Mouse (Mus musculus) splenic B cell, adult 2 months (primary cell): ENCODE measurements around the gene Sco2.

Experiments
- DNase-seq: peaks from one replicate; pipeline ENCODE4 v3.0.0-alpha.2; 2011; ENCODE audit warnings: low read depth, low spot score
- H3K27me3 ChIP-seq: 2 replicates; pipeline ENCODE4 v1.6.1; 2012; ENCODE audit warnings: mild to moderate bottlenecking, low read length, moderate library complexity, mixed read lengths; ENCODE audit not compliant: control insufficient read depth, poor library complexity, insufficient read depth, severe bottlenecking
- H3K36me3 ChIP-seq: 2 replicates; pipeline ENCODE4 v1.6.1; 2012; ENCODE audit warnings: mild to moderate bottlenecking, low read length, moderate library complexity, mixed read lengths; ENCODE audit not compliant: control insufficient read depth, poor library complexity, insufficient read depth, severe bottlenecking

Gene Sco2

DNA sequence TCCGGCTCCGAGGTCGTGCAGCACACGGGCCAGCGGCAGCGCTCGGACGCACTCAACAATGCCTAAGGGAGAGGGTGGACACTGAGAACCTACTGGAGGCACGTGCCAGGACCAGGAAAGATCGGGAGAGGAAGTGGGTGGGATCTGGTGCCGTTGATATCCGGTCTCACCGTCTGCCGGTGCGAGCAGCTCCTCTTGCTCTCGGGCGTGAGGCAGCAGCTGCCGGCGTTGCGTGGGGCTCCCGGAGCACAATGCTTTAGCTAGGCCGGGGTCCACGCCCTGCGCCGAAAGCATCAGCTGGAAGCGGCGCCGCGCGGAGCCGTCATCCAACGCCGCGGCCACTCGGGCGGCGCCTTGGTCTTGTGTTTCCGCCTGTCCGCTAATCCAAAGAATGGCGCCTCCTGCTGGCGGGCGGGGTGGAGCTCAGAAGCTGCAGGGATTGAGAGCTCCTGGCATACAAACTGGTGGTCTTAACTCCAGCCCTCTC is at the start of gene Sco2:
Sco2 (minus strand) TSS at position 85 of the 487 bp plus-strand sequence.
- no peaks in the 10 kb centered on the region for H3K27me3 ChIP-seq
- peaks cover 8% of the 10 kb centered on the region for H3K36me3 ChIP-seq
- peak; percentile 92 for DNase-seq

DNA sequence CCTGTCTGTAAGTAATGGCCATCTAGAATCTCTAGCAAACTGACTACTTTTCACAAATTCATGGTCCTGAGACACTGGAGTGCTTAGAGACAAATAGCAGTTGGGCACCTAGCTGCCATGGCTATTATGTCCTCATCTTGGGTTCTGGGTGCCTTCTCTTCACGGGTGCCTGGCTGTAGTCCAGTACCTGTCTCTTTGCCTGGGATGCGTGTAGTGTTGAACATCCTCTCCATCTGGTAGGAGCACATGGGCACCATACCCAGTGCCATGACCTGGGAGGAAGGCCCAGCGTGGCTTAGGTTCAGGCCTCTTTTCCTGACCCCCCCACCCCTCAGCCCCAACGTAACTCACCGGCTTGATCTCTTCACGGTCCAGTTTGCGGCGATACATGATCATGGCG is 48.3 kb upstream of the Sco2 start:
- peaks cover 12% of the 10 kb centered on the region for H3K36me3 ChIP-seq
- no peak for DNase-seq
- no peaks in the 10 kb centered on the region for H3K27me3 ChIP-seq

DNA sequence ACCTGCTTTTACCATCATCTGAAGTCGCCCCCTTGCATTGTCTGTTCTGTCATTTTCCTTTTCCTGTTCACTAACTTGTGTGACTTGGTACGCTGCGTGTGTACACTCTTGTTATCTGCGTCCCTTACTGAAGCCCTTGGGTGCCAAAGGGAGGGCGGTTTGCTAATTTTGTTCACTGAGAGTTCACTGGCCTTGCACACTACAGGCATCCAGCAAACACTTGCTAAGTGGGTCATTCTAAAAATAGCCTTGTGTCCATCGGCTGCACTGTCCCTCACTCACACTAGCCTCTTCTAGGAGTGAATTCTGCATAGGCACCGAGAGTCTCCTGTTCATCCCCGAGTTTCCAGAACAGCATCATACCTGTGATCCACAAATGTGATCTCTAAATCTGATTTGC is 41.6 kb upstream of the Sco2 start:
- no peaks in the 10 kb centered on the region for H3K27me3 ChIP-seq
- DNase-seq: no peak
- peaks cover 5% of the 10 kb centered on the region; the same call in 1 of the 2 replicates for H3K36me3 ChIP-seq

GRCm38 (mm10) chr15:89410118-89410517 is 36.5 kb upstream of the Sco2 start, which contains the start of gene Syce3:
Gene Syce3 (minus strand): TSS chr15:89410503.
- Histone ChIP-seq H3K27me3 (no peaks in the 10 kb centered on the region), H3K36me3 (no peaks in the 10 kb centered on the region)
- DNase-seq: no peak

DNA sequence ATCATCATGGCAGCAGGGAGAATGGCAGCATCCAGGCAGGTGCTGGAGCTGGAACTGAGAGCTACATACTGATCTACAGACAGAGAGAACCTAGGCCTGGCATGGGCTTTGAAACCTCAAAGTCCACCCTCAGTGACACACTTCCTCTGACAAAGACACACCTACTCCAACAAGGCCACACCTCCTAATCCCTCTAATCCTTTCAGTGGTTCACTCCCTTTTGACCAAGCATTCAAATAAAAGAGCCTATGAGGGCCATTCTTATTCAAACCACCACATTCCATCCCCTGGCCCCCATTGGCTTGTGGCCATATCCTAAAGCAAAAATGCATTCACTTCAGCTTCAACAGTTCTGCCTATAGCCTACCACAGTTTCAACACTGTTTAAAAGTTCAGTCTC is 33.0 kb upstream of the Sco2 start:
- no peaks in the 10 kb centered on the region for H3K36me3 ChIP-seq
- no peak for DNase-seq

DNA sequence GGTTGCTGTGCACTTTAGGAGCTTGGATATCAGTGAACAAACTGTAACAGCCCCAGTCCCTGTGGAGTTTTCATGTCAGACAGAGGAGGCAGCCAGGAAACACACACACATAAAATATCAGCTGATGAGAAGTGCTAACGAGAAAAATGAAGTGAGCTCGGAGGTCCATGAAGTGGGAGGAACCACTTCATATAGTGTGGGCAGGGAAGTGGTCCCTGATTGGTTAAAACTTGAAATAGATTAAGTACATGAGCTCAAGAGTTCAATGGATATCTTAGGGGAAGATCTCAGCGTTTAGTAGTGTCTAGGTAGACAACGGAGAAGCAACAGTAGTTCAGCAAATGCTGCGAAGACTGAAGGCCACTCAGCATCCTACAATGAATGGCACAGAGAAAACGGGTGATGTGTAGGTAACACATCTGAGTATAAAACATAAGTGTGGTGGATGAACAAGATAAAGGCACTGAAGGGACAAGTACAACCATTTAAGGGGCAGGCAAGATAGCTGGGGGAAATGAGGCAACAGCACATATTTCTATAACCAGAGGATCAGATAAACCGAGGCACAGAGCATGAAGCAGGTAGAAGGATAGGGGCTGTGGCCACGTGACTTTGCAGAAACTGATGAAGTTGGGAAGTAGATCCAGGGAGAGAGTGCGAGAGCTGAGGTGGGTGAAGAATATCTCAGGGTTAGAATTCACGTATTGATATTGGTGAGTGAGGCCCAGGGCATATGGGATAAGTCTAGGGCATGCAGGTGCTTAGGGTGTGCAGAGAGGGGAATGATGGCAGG is 31.4 kb upstream of the Sco2 start:
- no peaks in the 10 kb centered on the region for H3K36me3 ChIP-seq
- no peaks in the 10 kb centered on the region for H3K27me3 ChIP-seq
- no peak for DNase-seq

More for the DNA sequence above, 33.0 kb upstream of the Sco2 start:
- H3K27me3 ChIP-seq: no peaks in the 10 kb centered on the region

DNA sequence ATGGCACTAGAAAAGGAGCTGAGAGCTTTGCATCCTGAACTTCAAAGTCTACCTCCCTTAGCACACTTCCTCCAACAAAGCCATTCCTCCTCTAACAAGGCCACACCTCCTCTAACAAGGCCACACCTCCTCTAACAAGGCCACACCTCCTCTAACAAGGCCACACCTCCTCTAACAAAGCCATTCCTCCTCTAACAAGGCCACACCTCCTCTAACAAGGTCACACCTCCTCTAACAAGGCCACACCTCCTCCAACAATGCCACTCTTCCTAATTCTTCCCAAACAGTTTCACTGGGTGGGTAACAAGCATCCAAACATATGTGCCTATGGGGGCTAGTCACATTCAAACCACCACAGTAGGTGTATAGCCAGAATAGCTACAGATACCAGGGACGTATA is 28.8 kb upstream of the Sco2 start:
- no peak for DNase-seq
- Histone ChIP-seq H3K36me3 (no peaks in the 10 kb centered on the region), H3K27me3 (no peaks in the 10 kb centered on the region)

- no peaks in the 10 kb centered on the region for H3K27me3 ChIP-seq
- DNase-seq: no peak
- H3K36me3 ChIP-seq: no peaks in the 10 kb centered on the region
Measured at GRCm38 (mm10) chr15:89399716-89400115, 26.1 kb upstream of the Sco2 start.

DNA sequence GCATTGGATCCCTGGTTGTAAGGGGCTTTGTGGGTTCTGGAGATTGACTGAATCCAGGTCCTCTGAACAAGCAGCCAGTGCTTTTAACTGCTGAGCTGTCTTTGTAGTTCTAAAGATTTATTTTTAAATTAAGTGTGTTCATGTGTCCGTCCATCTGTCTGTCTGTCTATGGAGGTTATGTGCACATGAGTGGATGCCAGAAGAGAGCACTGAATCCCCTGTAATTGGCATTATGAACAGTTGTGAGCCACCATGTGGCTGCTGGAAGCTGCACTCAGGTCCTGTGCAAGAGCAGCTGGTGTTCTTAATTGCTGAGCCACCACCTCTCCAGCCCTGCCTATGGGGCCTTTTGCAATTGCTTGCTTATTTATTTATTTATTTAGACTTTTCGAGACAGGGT is 24.5 kb upstream of the Sco2 start:
- Histone ChIP-seq H3K27me3 (no peaks in the 10 kb centered on the region), H3K36me3 (no peaks in the 10 kb centered on the region)
- DNase-seq: no peak

DNA sequence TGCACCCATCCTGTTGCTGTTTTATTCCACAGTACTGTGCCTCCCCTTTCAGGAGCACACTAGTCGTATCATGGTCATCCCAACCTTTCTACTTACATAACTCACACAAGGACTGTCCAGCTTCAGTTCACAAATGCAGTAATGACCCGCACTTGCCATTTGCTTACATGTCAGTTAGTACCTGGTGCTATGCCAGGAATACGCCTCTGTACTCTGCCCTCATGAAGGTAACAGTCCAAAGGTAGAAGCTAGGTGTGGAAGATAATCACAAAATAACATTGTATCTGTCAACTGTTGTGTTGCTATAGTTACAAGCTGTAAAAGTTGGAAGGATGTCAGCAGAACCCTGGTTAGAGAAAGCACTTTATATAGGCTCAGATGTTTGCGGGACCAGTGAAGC is 23.2 kb upstream of the Sco2 start:
- Histone ChIP-seq H3K27me3 (no peaks in the 10 kb centered on the region), H3K36me3 (no peaks in the 10 kb centered on the region)
- no peak for DNase-seq

- Histone ChIP-seq H3K27me3 (no peaks in the 10 kb centered on the region), H3K36me3 (no peaks in the 10 kb centered on the region)
- DNase-seq: no peak
Measured at GRCm38 (mm10) chr15:89390081-89390480, 16.4 kb upstream of the Sco2 start.

GRCm38 (mm10) chr15:89387127-89387526 is 13.5 kb upstream of the Sco2 start:
- no peaks in the 10 kb centered on the region for H3K36me3 ChIP-seq
- H3K27me3 ChIP-seq: no peaks in the 10 kb centered on the region
- DNase-seq: no peak

DNA sequence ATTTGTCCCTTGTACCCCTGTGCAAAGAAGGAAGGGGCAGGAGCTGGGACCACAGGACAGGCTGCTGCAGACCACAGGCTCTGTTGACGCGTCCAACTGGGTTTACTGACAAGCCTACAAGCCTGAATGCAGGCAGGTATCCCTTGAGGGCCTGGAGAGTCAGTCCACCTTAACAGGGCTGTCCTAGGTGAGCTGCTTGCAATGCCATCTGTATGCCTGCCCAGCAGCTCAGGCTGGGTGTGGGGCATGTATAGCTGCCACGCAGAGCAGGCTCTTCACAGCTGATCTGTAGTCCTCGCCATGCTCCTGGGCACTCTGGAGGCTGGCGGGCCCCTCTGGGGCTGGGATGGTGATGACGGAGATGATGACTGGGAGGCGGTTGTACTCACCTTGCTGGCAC is 11.0 kb upstream of the Sco2 start, which contains the start of gene Klhdc7b:
Klhdc7b (plus strand) TSS at position 301 of the 400 bp plus-strand sequence.
- H3K27me3 ChIP-seq: no peaks in the 10 kb centered on the region
- DNase-seq: no peak
- no peaks in the 10 kb centered on the region for H3K36me3 ChIP-seq

DNA sequence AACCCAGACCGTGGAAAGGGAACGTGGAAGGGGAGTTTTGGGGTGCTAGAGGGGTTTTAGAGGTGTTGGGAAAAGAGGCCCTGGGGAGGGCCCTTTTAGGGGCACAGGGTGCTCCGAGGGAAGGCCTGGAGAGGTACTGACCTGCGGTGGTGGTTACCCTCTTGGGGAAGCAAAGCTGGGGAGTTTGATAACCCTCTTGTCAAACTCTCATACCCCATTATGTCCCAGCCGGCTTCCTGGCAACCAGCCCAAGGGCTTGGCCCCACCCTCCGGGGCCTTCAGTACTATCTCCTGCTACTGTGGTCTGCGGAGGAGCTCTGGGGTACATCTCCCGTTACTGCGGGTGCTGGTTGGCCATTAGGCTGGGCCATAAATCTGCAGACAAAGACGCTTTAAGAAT is 5.8 kb upstream of the Sco2 start:
- Histone ChIP-seq H3K27me3 (no peaks in the 10 kb centered on the region), H3K36me3 (no peaks in the 10 kb centered on the region)
- DNase-seq: no peak

GRCm38 (mm10) chr15:89378831-89379401 is 5.3 kb upstream of the Sco2 start, which contains the start of gene Odf3b:
Gene Odf3b (minus strand): TSS chr15:89379282.
- no peak for DNase-seq
- H3K36me3 ChIP-seq: no peaks in the 10 kb centered on the region
- H3K27me3 ChIP-seq: no peaks in the 10 kb centered on the region
